Mouse (Mus musculus) gastrocnemius, postnatal 36 days (tissue): ENCODE measurements around the gene Tom1l2. TPM values are rescaled to one million over a fixed set of nuclear protein-coding genes. Genes with fewer than 3 reads are reported as not detected.

ENCODE experiments used
- DNase-seq, 2 experiments: peaks; one replicate each; pipeline ENCODE4 v3.0.0; 2022
- intact Hi-C: fragments of 180-260 bp; cut with DNase I; formaldehyde crosslinking; loops from one replicate; pipeline ENCODE4 v1.15.1; 2025
- long read RNA-seq, 2 experiments: library from polyadenylated mRNA; stranded (forward); transcript quantifications; one replicate each; pipeline ENCODE4 v2.0.0; 2021
- total RNA-seq, 2 experiments: library from RNA; stranded (reverse); gene quantifications; 2 replicates each; pipeline ENCODE4 v1.2.3; 2021

Tom1l2 gene
- 10 to 100 TPM; 59.4 to 61.5 TPM for total RNA-seq
- long read RNA-seq, experiment 1, full-length matches to known transcripts, result 8 of 48 reads
- long read RNA-seq, experiment 1, partial matches to known transcripts, result 0 of 48 reads
- long read RNA-seq, experiment 1, other reads (novel, unspliced or antisense), result 40 of 48 reads
- long read RNA-seq, experiment 2, full-length matches to known transcripts, result 11 of 68 reads
- long read RNA-seq, experiment 2, partial matches to known transcripts, result 0 of 68 reads
- long read RNA-seq, experiment 2, other reads (novel, unspliced or antisense), result 57 of 68 reads

- intact Hi-C loops, result no loop called here
- peak; percentile 96 to 100 for DNase-seq
Measured at GRCm38 (mm10) chr11:60352559-60353411, at the start of gene Tom1l2, which contains the start of gene Drc3. Tom1l2 (minus strand) TSS chr11:60352905. Drc3 (plus strand) TSS chr11:60353329.

- no peak for DNase-seq
- intact Hi-C loops, result loop anchor here (5.0 kb wide), 1 partner anchor 35 kb away; no protein-coding TSS in a partner anchor
Measured at GRCm38 (mm10) chr11:60397172-60397571, 44.5 kb upstream of the Tom1l2 start.

GRCm38 (mm10) chr11:60396546-60396945 lies 43.8 kb upstream of the Tom1l2 start:
- intact Hi-C loops, result loop anchor here (5.0 kb wide), 1 partner anchor 34 kb away; no protein-coding TSS in a partner anchor
- no peak for DNase-seq

- DNase-seq, result no peak
- intact Hi-C loops, result no loop called here
Measured at GRCm38 (mm10) chr11:60391346-60391745, 38.6 kb upstream of the Tom1l2 start.

- DNase-seq, result no peak
- intact Hi-C loops, result no loop called here
Measured at GRCm38 (mm10) chr11:60387944-60388343, 35.2 kb upstream of the Tom1l2 start.

GRCm38 (mm10) chr11:60385946-60386345 lies 33.2 kb upstream of the Tom1l2 start:
- DNase-seq, result no peak
- intact Hi-C loops, result no loop called here

GRCm38 (mm10) chr11:60384762-60385421 lies 32.2 kb upstream of the Tom1l2 start:
- intact Hi-C loops, result no loop called here
- DNase-seq, result no peak

GRCm38 (mm10) chr11:60383518-60383917 lies 30.8 kb upstream of the Tom1l2 start:
- intact Hi-C loops, result no loop called here
- DNase-seq, result no peak

GRCm38 (mm10) chr11:60374481-60374880 lies 21.8 kb upstream of the Tom1l2 start:
- DNase-seq, result no peak
- intact Hi-C loops, result no loop called here

- intact Hi-C loops, result no loop called here
Measured at GRCm38 (mm10) chr11:60370431-60370830, 17.7 kb upstream of the Tom1l2 start.

GRCm38 (mm10) chr11:60369448-60369847 lies 16.7 kb upstream of the Tom1l2 start:
- intact Hi-C loops, result loop anchor here (5.0 kb wide), 1 partner anchor 38 kb away; no protein-coding TSS in a partner anchor
- no peak for DNase-seq

More at GRCm38 (mm10) chr11:60370431-60370830, 17.7 kb upstream of the Tom1l2 start:
- no peak for DNase-seq

GRCm38 (mm10) chr11:60368909-60369308 lies 16.2 kb upstream of the Tom1l2 start:
- DNase-seq, result no peak
- intact Hi-C loops, result loop anchor here (5.0 kb wide), 1 partner anchor 38 kb away; no protein-coding TSS in a partner anchor

GRCm38 (mm10) chr11:60367256-60367655 lies 14.6 kb upstream of the Tom1l2 start:
- intact Hi-C loops, result loop anchor here (5.0 kb wide), 1 partner anchor 40 kb away; no protein-coding TSS in a partner anchor
- DNase-seq, result no peak

GRCm38 (mm10) chr11:60366239-60367019 lies 13.7 kb upstream of the Tom1l2 start:
- intact Hi-C loops, result loop anchor here (5.0 kb wide), 1 partner anchor 41 kb away; no protein-coding TSS in a partner anchor
- no peak for DNase-seq

- intact Hi-C loops, result loop anchor here (5.0 kb wide), 1 partner anchor 37 kb away; no protein-coding TSS in a partner anchor
- DNase-seq, result no peak
Measured at GRCm38 (mm10) chr11:60360631-60361201, 8.0 kb upstream of the Tom1l2 start.

GRCm38 (mm10) chr11:60359936-60360335 lies 7.2 kb upstream of the Tom1l2 start:
- no peak for DNase-seq
- intact Hi-C loops, result loop anchor here (5.0 kb wide), 1 partner anchor 37 kb away; no protein-coding TSS in a partner anchor

GRCm38 (mm10) chr11:60359138-60359537 lies 6.4 kb upstream of the Tom1l2 start:
- intact Hi-C loops, result no loop called here
- no peak for DNase-seq

- intact Hi-C loops, result no loop called here
- DNase-seq, result no peak
Measured at GRCm38 (mm10) chr11:60358548-60358947, 5.8 kb upstream of the Tom1l2 start.

GRCm38 (mm10) chr11:60357116-60357515 lies 4.4 kb upstream of the Tom1l2 start:
- intact Hi-C loops, result no loop called here
- no peak for DNase-seq
